Mouse (Mus musculus) hindbrain, embryonic 16.5 days (tissue): ENCODE results near the gene Ube2k. TPM values are rescaled to one million over a fixed set of nuclear protein-coding genes. Genes with fewer than 3 reads are reported as not detected.
A peak's percentile ranks its signal among the peaks of the same experiment; 100 is the strongest.

Source experiments
- ATAC-seq: fragments of 200-750 bp; cut with Nextera tagmentation; 2 replicates; pipeline ENCODE4 v1.8.0; 2017; ENCODE audit warnings: moderate TSS enrichment, moderate library complexity
- H3K27ac ChIP-seq: fragments of 300-500 bp; sonication (generic); 2 replicates; pipeline ENCODE4 v1.5.1; 2014; ENCODE audit warnings: low read depth, mild to moderate bottlenecking, control low read depth, low read length, moderate library complexity
- H3K27me3 ChIP-seq: fragments of 300-500 bp; sonication (generic); replicated peaks from 2 replicates; pipeline ENCODE4 v1.6.1; 2014; ENCODE audit warnings: low read length; ENCODE audit not compliant: control insufficient read depth, insufficient read depth
- H3K36me3 ChIP-seq: fragments of 300-500 bp; sonication (generic); 2 replicates; pipeline ENCODE4 v1.6.1; 2014; ENCODE audit warnings: mild to moderate bottlenecking, low read length, moderate library complexity, mixed read lengths; ENCODE audit not compliant: control insufficient read depth, insufficient read depth
- H3K4me1 ChIP-seq: fragments of 300-500 bp; sonication (generic); 2 replicates; pipeline ENCODE4 v1.6.1; 2014; ENCODE audit warnings: low read depth, low read length; ENCODE audit not compliant: control insufficient read depth, insufficient read depth
- H3K4me2 ChIP-seq: fragments of 300-500 bp; sonication (generic); 2 replicates; pipeline ENCODE4 v1.6.1; 2014; ENCODE audit warnings: mild to moderate bottlenecking, low read length, control low read depth, moderate library complexity
- H3K4me3 ChIP-seq: fragments of 300-500 bp; sonication (generic); 2 replicates; pipeline ENCODE4 v1.5.1; 2014; ENCODE audit warnings: mild to moderate bottlenecking, low read length, control low read depth, moderate library complexity
- H3K9ac ChIP-seq: fragments of 300-500 bp; sonication (generic); 2 replicates; pipeline ENCODE4 v1.6.1; 2014; ENCODE audit warnings: low read depth, mild to moderate bottlenecking, control low read depth, low read length, moderate library complexity
- H3K9me3 ChIP-seq: fragments of 300-500 bp; sonication (generic); 2 replicates; pipeline ENCODE4 v1.6.1; 2014; ENCODE audit warnings: mild to moderate bottlenecking, low read length, moderate library complexity; ENCODE audit not compliant: control insufficient read depth
- WGBS: fragments of 180-500 bp; shearing (Covaris S2); extraction: QIAGEN DNeasy Blood & Tissue Kit; methylation state at CpG from one replicate; pipeline ENCODE4 v1.1.7; 2014; 5-methylcytosine and 5-hydroxymethylcytosine counted together
- polyA plus RNA-seq: library from polyadenylated mRNA; unstranded; fragments of >200 nt; fragmentation: Nextera tagmentation; extraction: Ambion mirVana; gene quantifications from 2 replicates; pipeline ENCODE4 v1.2.1, GENCODE M21; 2015

Gene Ube2k
- polyA plus RNA-seq, 1 experiment from 2014 or later, result 199 TPM

DNA sequence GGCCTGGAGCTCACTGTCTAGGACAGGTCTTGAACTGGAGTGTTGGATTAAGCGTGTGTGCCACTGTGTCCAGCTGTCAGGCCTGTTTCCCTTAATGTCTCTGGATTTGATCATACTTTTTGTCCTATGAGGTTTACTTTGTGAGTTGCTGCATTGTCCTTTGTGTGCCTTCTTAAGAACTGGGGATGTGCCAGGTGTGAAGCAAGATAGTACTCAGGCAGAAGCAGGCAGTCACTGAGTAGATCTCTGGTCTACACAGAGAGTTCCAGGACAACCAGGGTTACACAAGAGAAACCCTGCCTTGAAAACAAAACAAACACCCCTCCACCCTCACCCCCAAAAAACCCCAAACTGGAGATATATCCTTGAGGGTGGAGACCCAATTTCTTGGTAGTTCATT is 12.6 kb downstream of the Ube2k start:
- Histone ChIP-seq H3K36me3 (no peaks in the 10 kb centered on the region), H3K4me3 (no peak overlapping the region), H3K9me3 (no peaks in the 10 kb centered on the region), H3K9ac (no peak overlapping the region), H3K4me2 (no peak overlapping the region), H3K27ac (no peak overlapping the region), H3K27me3 (no peaks in the 10 kb centered on the region), H3K4me1 (no peaks in the 10 kb centered on the region)
- WGBS, result 96% methylated on average over 1 of the region's 1 CpGs
- ATAC-seq, result no peak

DNA sequence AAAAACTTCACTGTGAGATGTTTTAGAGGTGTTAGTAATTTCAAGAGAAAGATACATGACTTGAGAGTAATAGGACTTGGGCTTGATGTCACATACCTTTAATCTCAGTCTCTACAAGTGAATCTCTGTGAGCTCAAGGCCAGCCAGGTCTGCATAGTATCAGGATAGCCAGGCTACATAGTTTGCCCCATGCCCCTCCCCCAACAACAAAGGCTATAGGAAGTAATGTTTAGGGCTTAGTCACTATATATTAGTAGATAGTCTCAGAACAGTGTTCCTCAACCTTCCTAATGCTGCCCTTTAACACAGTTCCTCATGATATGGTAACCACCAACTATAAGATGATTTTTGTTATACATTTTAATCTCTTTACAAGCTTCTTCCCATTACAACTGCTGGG is 20.1 kb downstream of the Ube2k start:
- ATAC-seq, result no peak

DNA sequence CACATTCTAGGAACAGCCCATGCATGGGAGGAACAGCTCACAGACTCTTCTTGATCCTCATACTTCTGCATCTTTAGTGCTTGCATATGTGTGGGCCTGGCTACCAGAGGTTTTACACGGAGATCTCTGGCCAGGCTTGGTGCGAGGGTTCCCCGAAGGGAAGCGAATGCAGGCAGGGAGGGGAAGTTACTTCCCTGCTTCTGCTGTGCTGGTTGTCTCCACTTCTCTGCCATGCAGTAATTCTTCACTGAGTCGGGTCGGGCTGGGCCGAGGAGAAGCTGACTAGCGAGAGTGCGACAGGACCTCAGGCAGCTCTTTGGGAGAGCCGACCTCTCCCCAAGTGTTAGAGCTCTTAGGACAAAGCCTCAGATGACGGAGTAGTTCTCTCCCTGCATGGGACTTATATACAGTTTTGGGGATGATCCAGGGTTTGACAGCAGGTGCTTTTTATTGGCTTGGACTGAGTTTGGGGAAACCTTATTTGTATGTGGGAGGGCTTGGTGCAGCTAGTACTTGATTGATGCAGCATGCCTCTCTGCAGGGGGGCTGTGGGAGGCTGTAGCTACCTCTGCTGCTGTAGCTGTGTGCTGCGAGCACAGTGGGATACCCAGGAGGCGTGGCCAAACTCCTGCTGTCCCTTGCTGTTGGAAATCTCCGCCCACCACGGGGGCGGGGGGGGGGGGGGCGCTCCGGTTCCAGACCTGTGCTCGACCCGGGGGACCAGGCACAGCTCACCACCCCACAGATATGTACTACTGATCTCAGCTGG is 24.3 kb downstream of the Ube2k start:
- Histone ChIP-seq H3K4me3 (no peak overlapping the region), H3K36me3 (no peaks in the 10 kb centered on the region), H3K4me1 (peaks cover 8% of the 10 kb centered on the region), H3K27me3 (no peaks in the 10 kb centered on the region), H3K9ac (no peak overlapping the region; the same call in 1 of the 2 replicates), H3K9me3 (no peaks in the 10 kb centered on the region), H3K4me2 (no peak overlapping the region; the same call in 1 of the 2 replicates), H3K27ac (no peak overlapping the region)
- ATAC-seq, result 0 out of 2 replicates have a peak, but pooled peaks have one; percentile 49
- 16% methylated on average over 20 of the region's 20 CpGs for WGBS

More for the DNA sequence above, 20.1 kb downstream of the Ube2k start:
- no peak overlapping the region for H3K27ac ChIP-seq
- no peaks in the 10 kb centered on the region for H3K36me3 ChIP-seq
- H3K4me2 ChIP-seq, result no peak overlapping the region
- no peaks in the 10 kb centered on the region for H3K27me3 ChIP-seq
- H3K9me3 ChIP-seq, result no peaks in the 10 kb centered on the region
- H3K4me3 ChIP-seq, result no peak overlapping the region
- H3K9ac ChIP-seq, result no peak overlapping the region
- H3K4me1 ChIP-seq, result peaks cover 8% of the 10 kb centered on the region

DNA sequence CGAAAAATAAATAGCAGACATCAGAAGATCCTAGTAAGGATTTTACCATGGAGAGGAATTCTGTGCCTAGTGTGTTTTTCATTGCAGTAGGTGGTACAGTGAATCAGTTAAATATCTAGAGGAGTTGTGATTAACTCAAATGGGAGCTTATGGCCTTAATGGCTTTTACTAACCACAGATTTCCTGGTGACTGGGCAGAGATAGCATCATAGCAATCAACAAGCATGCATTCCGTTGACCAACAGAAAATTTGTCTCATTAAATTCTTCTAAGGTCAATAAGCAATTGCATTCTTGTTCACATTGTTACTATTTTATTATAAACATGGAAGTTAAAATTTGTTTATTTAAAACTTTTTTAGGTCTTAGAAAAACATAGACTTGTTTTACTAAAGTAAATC is 28.5 kb downstream of the Ube2k start:
- H3K9ac ChIP-seq, result no peak overlapping the region
- no peak for ATAC-seq
- H3K4me3 ChIP-seq, result no peak overlapping the region
- 87% methylated on average over 2 of the region's 2 CpGs for WGBS
- no peak overlapping the region for H3K4me2 ChIP-seq
- H3K36me3 ChIP-seq, result peaks cover 3% of the 10 kb centered on the region
- H3K9me3 ChIP-seq, result no peaks in the 10 kb centered on the region
- H3K27ac ChIP-seq, result no peak overlapping the region
- no peaks in the 10 kb centered on the region for H3K27me3 ChIP-seq
- H3K4me1 ChIP-seq, result peaks cover 8% of the 10 kb centered on the region

DNA sequence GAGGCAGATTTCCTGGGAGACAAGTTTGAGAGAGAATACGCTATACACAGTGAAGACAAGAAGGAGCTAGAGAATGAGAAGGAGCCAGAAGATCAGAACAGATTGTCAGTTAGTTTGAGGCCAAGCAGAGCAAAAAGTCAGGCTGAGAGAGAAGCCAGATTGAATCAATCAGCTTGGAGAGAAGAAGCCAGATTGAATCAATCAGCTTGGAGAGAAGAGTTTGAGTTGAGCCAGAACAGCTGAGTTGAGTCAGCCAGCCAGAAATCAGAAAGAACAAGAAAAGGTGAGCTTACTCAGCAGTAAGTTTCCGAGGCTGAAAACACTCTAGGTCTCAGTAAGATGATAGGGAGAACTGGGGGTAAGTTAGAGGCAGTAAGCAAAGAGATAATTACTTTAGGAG is 37.8 kb downstream of the Ube2k start:
- Histone ChIP-seq H3K27me3 (no peaks in the 10 kb centered on the region), H3K9me3 (no peaks in the 10 kb centered on the region), H3K4me3 (no peak overlapping the region), H3K9ac (no peak overlapping the region), H3K4me1 (no peaks in the 10 kb centered on the region), H3K36me3 (no peaks in the 10 kb centered on the region), H3K27ac (no peak overlapping the region), H3K4me2 (no peak overlapping the region)
- ATAC-seq, result no peak
- whole genome bisulfite sequencing, result 86% methylated on average over 2 of the region's 2 CpGs

DNA sequence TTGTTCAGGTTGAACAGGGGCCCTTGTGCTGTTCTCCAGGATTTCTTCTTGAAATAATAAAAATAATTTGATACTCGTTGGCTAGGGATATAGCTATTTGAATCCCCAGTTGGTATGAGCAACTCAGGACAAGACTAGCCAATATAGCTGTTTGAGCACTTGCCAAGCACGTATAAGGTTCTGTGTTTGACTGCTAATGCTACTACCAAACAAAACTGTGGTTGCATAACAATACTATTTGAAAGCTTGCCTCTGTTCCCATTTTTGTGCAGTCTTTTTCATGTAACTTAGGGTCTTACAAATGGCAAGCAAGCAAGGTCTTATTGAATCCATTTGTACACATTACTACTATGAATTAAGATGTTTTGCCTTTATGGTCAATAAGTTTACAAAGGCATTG is 38.9 kb downstream of the Ube2k start:
- WGBS, result 84% methylated on average over 2 of the region's 2 CpGs
- H3K9me3 ChIP-seq, result no peaks in the 10 kb centered on the region
- H3K4me3 ChIP-seq, result no peak overlapping the region
- no peaks in the 10 kb centered on the region for H3K36me3 ChIP-seq
- H3K27ac ChIP-seq, result no peak overlapping the region
- no peak for ATAC-seq
- no peak overlapping the region for H3K9ac ChIP-seq
- H3K4me1 ChIP-seq, result no peaks in the 10 kb centered on the region
- no peaks in the 10 kb centered on the region for H3K27me3 ChIP-seq
- H3K4me2 ChIP-seq, result no peak overlapping the region

DNA sequence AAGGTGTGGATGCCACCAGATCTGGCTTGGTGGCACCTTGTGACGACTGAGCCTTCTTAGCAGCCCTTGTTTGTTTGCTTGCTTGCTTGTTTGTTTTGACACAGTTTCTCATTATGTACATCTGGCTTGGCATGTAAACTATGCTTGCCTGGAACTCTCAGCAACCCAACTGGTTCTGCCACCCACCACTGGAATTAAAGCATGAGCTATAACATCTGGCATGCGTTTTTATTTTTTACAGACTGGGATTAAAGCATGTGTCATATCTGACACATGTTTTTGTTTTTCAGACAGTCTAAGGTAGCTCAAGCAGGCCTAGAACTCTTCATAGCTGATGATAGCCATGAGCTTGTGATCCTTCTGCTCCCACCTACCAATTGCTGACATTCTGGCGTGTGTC is 41.5 kb downstream of the Ube2k start:
- H3K9me3 ChIP-seq, result no peaks in the 10 kb centered on the region
- no peaks in the 10 kb centered on the region for H3K4me1 ChIP-seq
- no peak for ATAC-seq
- no peaks in the 10 kb centered on the region for H3K27me3 ChIP-seq
- H3K4me2 ChIP-seq, result no peak overlapping the region
- no peak overlapping the region for H3K9ac ChIP-seq
- H3K4me3 ChIP-seq, result no peak overlapping the region
- H3K36me3 ChIP-seq, result no peaks in the 10 kb centered on the region
- H3K27ac ChIP-seq, result no peak overlapping the region
- WGBS, result 84% methylated on average over 3 of the region's 3 CpGs

DNA sequence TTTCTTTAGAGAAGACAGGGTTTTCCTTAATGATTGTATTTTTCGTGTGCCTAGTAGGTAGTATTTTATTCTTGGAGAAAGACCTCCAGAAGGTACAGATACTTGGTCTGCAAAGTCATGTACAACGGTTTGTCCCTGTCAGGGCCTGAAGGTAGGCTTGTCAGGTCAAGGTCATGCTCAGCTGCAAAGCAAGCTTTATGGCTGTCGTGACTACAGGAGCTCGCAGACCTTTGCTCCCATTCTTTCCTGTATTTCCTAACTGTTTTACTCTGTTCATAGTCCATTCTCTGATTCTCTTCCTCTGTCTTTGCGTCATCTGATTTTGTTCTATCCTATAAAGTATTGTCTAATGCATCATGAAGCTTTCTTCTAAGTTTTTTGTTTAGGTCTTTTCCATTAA is 49.3 kb downstream of the Ube2k start:
- peaks cover 6% of the 10 kb centered on the region; the same call in 1 of the 2 replicates for H3K36me3 ChIP-seq
- H3K4me1 ChIP-seq, result no peaks in the 10 kb centered on the region
- H3K4me3 ChIP-seq, result no peak overlapping the region
- WGBS, result 90% methylated on average over 5 of the region's 5 CpGs
- H3K9me3 ChIP-seq, result no peaks in the 10 kb centered on the region
- H3K27ac ChIP-seq, result no peak overlapping the region
- ATAC-seq, result no peak
- H3K27me3 ChIP-seq, result no peaks in the 10 kb centered on the region
- no peak overlapping the region for H3K9ac ChIP-seq
- no peak overlapping the region for H3K4me2 ChIP-seq

DNA sequence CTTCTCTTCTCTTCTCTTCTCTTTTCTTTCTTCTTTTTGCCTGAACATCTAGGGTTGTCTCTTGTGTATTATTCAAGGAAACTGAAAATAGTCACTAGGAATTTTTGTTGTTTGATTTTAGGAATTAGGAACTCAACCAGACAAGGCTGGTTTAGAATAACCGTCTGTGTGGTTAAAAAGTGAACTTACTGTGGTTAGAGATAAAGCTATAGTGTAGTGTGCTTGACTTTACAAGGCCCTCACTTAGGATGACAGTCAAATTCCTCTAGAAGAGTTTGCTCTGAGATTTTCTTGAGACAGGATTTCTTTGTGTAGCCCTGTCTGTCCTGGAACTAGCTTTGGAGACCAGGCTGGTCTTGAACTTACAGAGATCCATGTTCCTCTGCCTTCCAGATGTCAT is 53.2 kb downstream of the Ube2k start:
- H3K36me3 ChIP-seq, result peaks cover 10% of the 10 kb centered on the region
- ATAC-seq, result no peak
- 91% methylated on average over 1 of the region's 1 CpGs for WGBS

More for the DNA sequence above, 53.2 kb downstream of the Ube2k start:
- H3K27ac ChIP-seq, result no peak overlapping the region
- no peaks in the 10 kb centered on the region for H3K9me3 ChIP-seq
- no peaks in the 10 kb centered on the region for H3K27me3 ChIP-seq
- no peak overlapping the region for H3K4me3 ChIP-seq
- H3K9ac ChIP-seq, result no peak overlapping the region
- H3K4me2 ChIP-seq, result no peak overlapping the region
- no peaks in the 10 kb centered on the region for H3K4me1 ChIP-seq
